Mouse (Mus musculus) embryonic fibroblast, embryonic 13.5 days (primary cell): ENCODE results near the gene Tcf7. TPM values are rescaled to one million over a fixed set of nuclear protein-coding genes. Genes with fewer than 3 reads are reported as not detected.

ENCODE experiments used
- H3K27ac ChIP-seq: 2 replicates; pipeline ENCODE4 v1.5.1; 2012; ENCODE audit warnings: low read length, control low read depth, inconsistent platforms; ENCODE audit not compliant: insufficient read depth
- H3K4me1 ChIP-seq: 2 replicates; pipeline ENCODE4 v1.6.1; 2011; ENCODE audit warnings: low read length; ENCODE audit not compliant: control insufficient read depth, insufficient read depth
- H3K4me3 ChIP-seq: 2 replicates; pipeline ENCODE4 v1.5.1; 2011; ENCODE audit warnings: mild to moderate bottlenecking, control low read depth, low read length; ENCODE audit not compliant: insufficient read depth
- CTCF ChIP-seq: IDR thresholded peaks from 2 replicates; pipeline ENCODE4 v1.5.1; 2011; ENCODE audit warnings: mild to moderate bottlenecking, control low read depth, low read length, moderate library complexity, borderline replicate concordance; ENCODE audit not compliant: insufficient read depth
- POLR2A ChIP-seq: IDR thresholded peaks from 2 replicates; pipeline ENCODE4 v1.6.1; 2011; ENCODE audit warnings: low read depth, mild to moderate bottlenecking, control low read depth, low read length, moderate library complexity
- polyA plus RNA-seq: library from polyadenylated mRNA; stranded (reverse); fragments of >200 nt; gene quantifications from 2 replicates; pipeline ENCODE4 v1.2.4, GENCODE M21; 2011; ENCODE audit warnings: low read depth; ENCODE audit not compliant: missing spikeins, insufficient read length

Tcf7 gene
- polyA plus RNA-seq, 1 experiment, result 2.1 TPM

- TF ChIP-seq CTCF (no peak), POLR2A (no peak)
- no peaks in the 10 kb centered on the region for H3K4me1 ChIP-seq
- no peak overlapping the region for H3K27ac ChIP-seq
- no peak overlapping the region for H3K4me3 ChIP-seq
These were observed 23.6 kb upstream of the Tcf7 start for GRCm38 (mm10) chr11:52306431-52306830.

- Histone ChIP-seq H3K4me3 (no peak overlapping the region), H3K4me1 (no peaks in the 10 kb centered on the region), H3K27ac (no peak overlapping the region)
- TF ChIP-seq CTCF (no peak), POLR2A (no peak)
These were observed 22.5 kb upstream of the Tcf7 start for GRCm38 (mm10) chr11:52305266-52305665.

- TF ChIP-seq POLR2A (no peak), CTCF (no peak)
- no peak overlapping the region for H3K27ac ChIP-seq
- no peak overlapping the region for H3K4me3 ChIP-seq
- H3K4me1 ChIP-seq, result no peaks in the 10 kb centered on the region
These were observed 19.9 kb upstream of the Tcf7 start for GRCm38 (mm10) chr11:52302668-52303067.

- TF ChIP-seq CTCF (no peak), POLR2A (no peak)
- Histone ChIP-seq H3K27ac (no peak overlapping the region), H3K4me1 (no peaks in the 10 kb centered on the region), H3K4me3 (no peak overlapping the region)
These were observed 16.9 kb upstream of the Tcf7 start for GRCm38 (mm10) chr11:52299687-52300086.

- Histone ChIP-seq H3K27ac (no peak overlapping the region), H3K4me1 (no peaks in the 10 kb centered on the region), H3K4me3 (no peak overlapping the region)
- no peak for TF ChIP-seq CTCF
- TF ChIP-seq POLR2A, result no peak
These were observed 16.1 kb upstream of the Tcf7 start for GRCm38 (mm10) chr11:52298955-52299354.

- TF ChIP-seq POLR2A, result no peak
- TF ChIP-seq CTCF, result peak; percentile 54
- no peaks in the 10 kb centered on the region for H3K4me1 ChIP-seq
- no peak overlapping the region for H3K4me3 ChIP-seq
- no peak overlapping the region for H3K27ac ChIP-seq
These were observed 14.5 kb upstream of the Tcf7 start for GRCm38 (mm10) chr11:52297352-52297751.

- H3K4me1 ChIP-seq, result no peaks in the 10 kb centered on the region
- no peak overlapping the region for H3K4me3 ChIP-seq
- no peak overlapping the region for H3K27ac ChIP-seq
- TF ChIP-seq POLR2A (no peak), CTCF (no peak)
These were observed 11.3 kb upstream of the Tcf7 start for GRCm38 (mm10) chr11:52294103-52294502.

- Histone ChIP-seq H3K27ac (no peak overlapping the region), H3K4me1 (no peaks in the 10 kb centered on the region), H3K4me3 (no peak overlapping the region)
- no peak for TF ChIP-seq CTCF
- no peak for TF ChIP-seq POLR2A
These were observed 10.1 kb upstream of the Tcf7 start for GRCm38 (mm10) chr11:52292894-52293293.

- TF ChIP-seq POLR2A, result no peak
- no peak for TF ChIP-seq CTCF
- H3K27ac ChIP-seq, result no peak overlapping the region
- H3K4me3 ChIP-seq, result no peak overlapping the region
- no peaks in the 10 kb centered on the region for H3K4me1 ChIP-seq
These were observed 9.5 kb upstream of the Tcf7 start for GRCm38 (mm10) chr11:52292346-52292745.

GRCm38 (mm10) chr11:52286958-52287305 lies 4.1 kb upstream of the Tcf7 start:
- Histone ChIP-seq H3K4me3 (no peak overlapping the region), H3K4me1 (no peaks in the 10 kb centered on the region), H3K27ac (no peak overlapping the region)
- TF ChIP-seq CTCF, result no peak
- no peak for TF ChIP-seq POLR2A

- Histone ChIP-seq H3K4me3 (no peak overlapping the region), H3K4me1 (no peaks in the 10 kb centered on the region), H3K27ac (no peak overlapping the region)
- no peak for TF ChIP-seq POLR2A
These were observed 3.6 kb upstream of the Tcf7 start for GRCm38 (mm10) chr11:52286301-52286957.
